10 mouse cellular contexts compared by ENCODE assay signal in the genomic region with DNA sequence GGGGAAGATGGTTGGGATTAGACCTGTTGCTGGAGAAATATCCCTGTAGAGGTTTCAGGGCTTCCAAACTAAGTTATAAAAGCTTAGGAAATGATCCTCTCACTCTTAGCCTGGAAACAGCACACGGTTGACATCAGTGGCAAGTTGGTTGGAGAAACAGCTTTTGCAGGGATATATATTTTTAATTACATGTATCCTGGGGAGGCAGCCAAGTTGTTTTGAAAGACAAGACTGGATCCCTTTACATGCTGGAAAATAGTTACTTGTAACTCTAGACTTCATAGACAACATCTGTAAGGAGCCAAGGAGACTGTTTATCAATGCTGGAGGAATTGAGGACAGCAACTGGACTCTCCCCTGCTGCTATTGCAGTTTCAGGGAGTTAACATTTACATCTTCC. TPM values are rescaled to one million over a fixed set of nuclear protein-coding genes. Genes with fewer than 3 reads are reported as not detected.
DNase-seq lines count a peak whose midpoint lies in the region; ATAC-seq and TF ChIP-seq lines count a peak whose summit lies in the region.
"Had no signal": no experiment of that assay in that cellular context is flagged by ENCODE, and none has a peak within 500 bp of the region (broad histone marks: within the 10 kb centered on the region; RNA-seq: fewer than 3 reads in every experiment).

No protein-coding gene starts in this region.

- H3K9me3 ChIP-seq in lung, embryonic 16.5 days (ENCODE audit: control insufficient read depth, low read length): no peaks in the 10 kb centered on the region
- no peaks in the 10 kb centered on the region for H3K9me3 ChIP-seq in intestine, postnatal 0 days (ENCODE audit: control insufficient read depth)
- H3K9me3 ChIP-seq in stomach, embryonic 14.5 days (ENCODE audit: control insufficient read depth, low read depth, low read length): no peaks in the 10 kb centered on the region

- peak overlapping the region; percentile 98 for H3K27ac ChIP-seq in heart, adult 2 months
- H3K27ac ChIP-seq in lung, embryonic 16.5 days (ENCODE audit: low read length): peak overlapping the region; percentile 67
- 0 out of 2 replicates have a peak overlapping the region, but pooled peaks have one; percentile 17 for H3K27ac ChIP-seq in intestine, postnatal 0 days (ENCODE audit: low read depth, low read length)
- H3K27ac ChIP-seq in stomach, embryonic 14.5 days (ENCODE audit: low read length): no peak overlapping the region

- peaks cover 34% of the 10 kb centered on the region for H3K36me3 ChIP-seq in heart, adult 2 months (ENCODE audit: control insufficient read depth, insufficient read depth, low read length)
- peaks cover 6% of the 10 kb centered on the region for H3K36me3 ChIP-seq in lung, embryonic 16.5 days (ENCODE audit: control insufficient read depth, insufficient read depth, low read length)
- peaks cover 11% of the 10 kb centered on the region; the same call in 1 of the 2 replicates for H3K36me3 ChIP-seq in intestine, postnatal 0 days (ENCODE audit: control insufficient read depth, insufficient read depth)
- peaks cover 21% of the 10 kb centered on the region; the same call in 1 of the 2 replicates for H3K36me3 ChIP-seq in stomach, embryonic 14.5 days (ENCODE audit: control insufficient read depth, insufficient read depth, low read length)

- TF ChIP-seq CTCF in heart, adult 2 months (IDR thresholded peaks at IDR 0.05): no peak
- no peak for TF ChIP-seq CTCF in intestine, postnatal 0 days (IDR thresholded peaks at IDR 0.05; ENCODE audit: low read depth)

- TF ChIP-seq POLR2A in heart, adult 2 months (IDR thresholded peaks at IDR 0.05; ENCODE audit: insufficient read depth, low read depth, low read length): no peak

- TF ChIP-seq EP300 in heart, adult 2 months (IDR thresholded peaks at IDR 0.05; ENCODE audit: insufficient read depth, low read depth, low read length): no peak

- H3K79me2 ChIP-seq in heart, adult 2 months (replicated peaks; ENCODE audit: control insufficient read depth, insufficient read depth, low read length): peaks cover 5% of the 10 kb centered on the region

- no peaks in the 10 kb centered on the region for H3K27me3 ChIP-seq in heart, adult 2 months (ENCODE audit: control insufficient read depth, insufficient read depth, low read length)
- H3K27me3 ChIP-seq in lung, embryonic 16.5 days (ENCODE audit: control insufficient read depth, insufficient read depth, low read depth, low read length): no peaks in the 10 kb centered on the region
- no peaks in the 10 kb centered on the region for H3K27me3 ChIP-seq in intestine, postnatal 0 days (replicated peaks; ENCODE audit: control insufficient read depth, insufficient read depth, low read length)
- no peaks in the 10 kb centered on the region for H3K27me3 ChIP-seq in stomach, embryonic 14.5 days (ENCODE audit: control insufficient read depth, insufficient read depth, low read length)

- peak overlapping the region; percentile 54 for H3K4me2 ChIP-seq in lung, embryonic 16.5 days (ENCODE audit: low read depth, low read length)
- H3K4me2 ChIP-seq in intestine, postnatal 0 days (replicated peaks; ENCODE audit: low read depth): peak overlapping the region; percentile 99
- peak overlapping the region; percentile 92 for H3K4me2 ChIP-seq in stomach, embryonic 14.5 days (replicated peaks; ENCODE audit: low read depth, low read length)

- ATAC-seq in lung, embryonic 16.5 days (ENCODE audit: low read depth): no peak
- ATAC-seq in intestine, postnatal 0 days: no peak
- ATAC-seq in stomach, embryonic 14.5 days (ENCODE audit: insufficient number of reproducible peaks, insufficient read depth, low FRiP score, low read depth): no peak

- intact Hi-C loops in heart, adult 2 months (cut with DNase I): loop anchor here (5.0 kb wide), 1 partner anchor 139 kb away; no protein-coding TSS in a partner anchor
- intact Hi-C loops in heart, postnatal 25 days (cut with DNase I): no loop called here

- DNase-seq in heart, adult 2 months: no peak
- no peak for DNase-seq in heart, postnatal 25 days (ENCODE audit: low spot score)
- no peak for DNase-seq in lung, adult 18-20 months
- DNase-seq in right cerebral cortex, postnatal 4 days: no peak
- no peak for DNase-seq in left cerebral cortex, adult 18-20 months (ENCODE audit: low spot score in 2 of 2)
- DNase-seq: cerebellum, postnatal 14 days; gastrocnemius, postnatal 36 days had no signal

- 6% methylated on average over 1 of the region's 1 CpGs for WGBS in heart, adult 2 months
- 27% methylated on average over 1 of the region's 1 CpGs for WGBS in lung, embryonic 16.5 days
- 35% methylated on average over 1 of the region's 1 CpGs for WGBS in intestine, postnatal 0 days
- WGBS in stomach, embryonic 14.5 days: 15% methylated on average over 1 of the region's 1 CpGs

- H3K4me3 ChIP-seq in heart, adult 2 months: peak overlapping the region; percentile 89
- peak overlapping the region; percentile 46 for H3K4me3 ChIP-seq in lung, embryonic 16.5 days (ENCODE audit: low read length)
- peak overlapping the region; percentile 86 for H3K4me3 ChIP-seq in intestine, postnatal 0 days (ENCODE audit: low read depth, low read length)
- peak overlapping the region; percentile 91 for H3K4me3 ChIP-seq in stomach, embryonic 14.5 days (ENCODE audit: low read depth, low read length)

- peaks cover 14% of the 10 kb centered on the region for H3K4me1 ChIP-seq in heart, adult 2 months (ENCODE audit: control insufficient read depth, insufficient read depth, low read length)
- peaks cover 32% of the 10 kb centered on the region for H3K4me1 ChIP-seq in lung, embryonic 16.5 days (replicated peaks; ENCODE audit: control insufficient read depth, insufficient read depth, low read length)
- peaks cover 20% of the 10 kb centered on the region for H3K4me1 ChIP-seq in intestine, postnatal 0 days (replicated peaks; ENCODE audit: control insufficient read depth, insufficient read depth, low read length)
- peaks cover 44% of the 10 kb centered on the region for H3K4me1 ChIP-seq in stomach, embryonic 14.5 days (ENCODE audit: control insufficient read depth, insufficient read depth, low read length)

- peak overlapping the region; percentile 45 for H3K9ac ChIP-seq in heart, adult 2 months (ENCODE audit: low read depth, low read length)
- peak overlapping the region; percentile 55 for H3K9ac ChIP-seq in lung, embryonic 16.5 days (ENCODE audit: low read length)
- H3K9ac ChIP-seq in intestine, postnatal 0 days (ENCODE audit: low read depth, low read length): no peak overlapping the region
- no peak overlapping the region; the same call in 1 of the 2 replicates for H3K9ac ChIP-seq in stomach, embryonic 14.5 days (replicated peaks; ENCODE audit: low read depth, low read length)

RNA-seq across cellular contexts. Expression of a gene that starts 1.9 kb away (rescaled TPM):
- 10 to 100 TPM; 33.7 to 36.2 TPM for total RNA-seq in heart, adult 2 months (2021)
- polyA plus RNA-seq in heart, adult 2 months (2012; rRNA removed): 15.2 and 26.1 TPM in 2 replicates
- 10 to 100 TPM; 29.0 to 35.7 TPM for total RNA-seq in heart, postnatal 25 days (2021)
- polyA plus RNA-seq in lung, embryonic 16.5 days (2015; fragmentation: Nextera tagmentation; extraction: Ambion mirVana): 14.4 and 14.8 TPM in 2 replicates
- polyA plus RNA-seq in intestine, postnatal 0 days (2015; fragmentation: Nextera tagmentation; extraction: Ambion mirVana): 6.4 and 7.3 TPM in 2 replicates
- 24.2 and 24.8 TPM in 2 replicates for polyA plus RNA-seq in stomach, embryonic 14.5 days (2014; fragmentation: Nextera tagmentation; extraction: Ambion mirVana)
- total RNA-seq in left cerebral cortex, adult 18-20 months (2021): 1 to 10 TPM; 5.6 to 5.7 TPM

RNA-seq across cellular contexts. Expression of a gene that starts 2.0 kb away (rescaled TPM):
- total RNA-seq in heart, adult 2 months (2021): 10 to 100 TPM; 43.2 to 45.1 TPM
- 18.8 and 27.2 TPM in 2 replicates for polyA plus RNA-seq in heart, adult 2 months (2012; rRNA removed)
- 10 to 100 TPM; 42.5 to 49.6 TPM for total RNA-seq in heart, postnatal 25 days (2021)
- 27.5 and 29.0 TPM in 2 replicates for polyA plus RNA-seq in lung, embryonic 16.5 days (2015; fragmentation: Nextera tagmentation; extraction: Ambion mirVana)
- 57.9 and 72.0 TPM in 2 replicates for polyA plus RNA-seq in intestine, postnatal 0 days (2015; fragmentation: Nextera tagmentation; extraction: Ambion mirVana)
- 33.5 and 35.7 TPM in 2 replicates for polyA plus RNA-seq in stomach, embryonic 14.5 days (2014; fragmentation: Nextera tagmentation; extraction: Ambion mirVana)
- total RNA-seq in left cerebral cortex, adult 18-20 months (2021): 10 to 100 TPM; 58.1 to 62.4 TPM

Comparison
In these comparisons a context has a peak if more than half of its experiments do, and no peak if none do; other contexts are left out.
1. H3K9ac ChIP-seq: peak in heart, adult 2 months (single experiment) and lung, embryonic 16.5 days (single experiment); none in intestine, postnatal 0 days (single experiment) and stomach, embryonic 14.5 days (single experiment).
2. Peak in every context shown above with its lines, with median percentiles within 50 percentile points of each other: H3K4me3 ChIP-seq and H3K4me2 ChIP-seq.